Mouse (Mus musculus) embryonic fibroblast, embryonic 13.5 days (primary cell): ENCODE measurements around the gene Mmd2.

Source experiments
- CTCF ChIP-seq: IDR thresholded peaks from 2 replicates; pipeline ENCODE4 v1.5.1; 2011; ENCODE audit warnings: mild to moderate bottlenecking, control low read depth, low read length, moderate library complexity, borderline replicate concordance; ENCODE audit not compliant: insufficient read depth
- POLR2A ChIP-seq: IDR thresholded peaks from 2 replicates; pipeline ENCODE4 v1.6.1; 2011; ENCODE audit warnings: low read depth, mild to moderate bottlenecking, control low read depth, low read length, moderate library complexity

GRCm38 (mm10) chr5:142627398-142627797 lies 18.8 kb upstream of the Mmd2 start, which contains the start of gene Wipi2:
- TF ChIP-seq CTCF (no peak), POLR2A (no peak)
